Mouse (Mus musculus) thymus, postnatal 4 days (tissue): ENCODE data around the gene C8g.

ENCODE experiments used
- DNase-seq: peaks from one replicate; pipeline ENCODE4 v3.0.0; 2021

C8g gene

DNA sequence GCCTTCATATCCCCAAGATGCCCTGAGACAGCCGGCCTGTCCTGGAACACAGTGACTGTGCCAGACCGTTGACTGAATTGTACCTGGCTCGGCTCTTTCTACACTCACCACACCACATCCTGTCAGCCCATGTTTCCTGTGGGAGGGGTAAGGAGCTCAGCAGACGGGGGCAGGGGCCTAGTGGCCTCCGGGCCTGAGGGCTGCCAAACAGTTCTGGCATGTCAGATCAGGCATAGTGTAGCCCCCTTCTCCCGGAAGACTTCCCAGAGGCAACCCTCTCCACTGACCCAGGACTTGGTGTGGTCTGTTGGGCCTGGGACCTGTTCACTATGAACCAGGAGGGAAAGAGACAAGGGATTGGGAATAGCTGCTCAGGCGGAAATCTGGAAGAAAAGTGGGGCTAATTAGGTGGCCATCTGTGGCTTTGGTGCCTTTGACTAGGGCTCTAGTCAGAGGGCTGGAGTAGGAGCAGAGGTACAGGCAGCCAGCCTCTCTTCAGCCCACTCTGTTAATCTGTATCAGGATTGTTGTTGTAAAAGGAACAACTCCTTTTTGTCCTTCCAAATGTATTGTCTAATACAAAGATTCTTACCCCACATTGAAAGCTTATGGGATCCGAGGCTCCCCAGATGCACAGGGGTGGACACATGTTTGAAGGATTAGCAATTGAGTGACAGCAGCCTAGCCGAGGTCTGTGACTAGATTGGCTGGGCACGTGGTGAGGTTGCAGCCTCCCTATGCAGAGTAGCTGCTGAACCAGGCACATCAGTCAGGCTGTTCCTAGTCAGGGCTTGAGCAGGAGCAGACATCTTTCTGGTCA lies 35.5 kb downstream of the C8g start:
- peak; percentile 78 for DNase-seq

DNA sequence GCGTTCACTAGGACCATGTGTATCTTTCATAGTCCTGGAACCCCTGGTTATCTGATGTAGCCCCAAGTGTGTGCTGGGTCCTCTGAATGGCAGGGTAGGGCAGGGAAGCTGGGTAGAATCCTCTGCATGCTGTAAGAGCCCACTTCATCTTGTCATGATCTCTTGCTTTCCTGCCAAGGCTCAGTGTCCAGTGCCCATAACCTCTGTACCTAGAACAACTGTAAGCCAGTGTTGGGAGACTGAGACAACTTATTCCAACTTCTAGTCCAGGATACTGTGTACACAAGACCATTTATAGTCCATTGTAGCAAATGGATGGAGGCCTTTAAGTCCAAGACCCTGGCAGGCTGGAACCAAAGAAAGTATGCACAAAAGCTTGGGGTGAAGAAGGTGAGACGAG lies 36.3 kb downstream of the C8g start:
- DNase-seq = no peak

DNA sequence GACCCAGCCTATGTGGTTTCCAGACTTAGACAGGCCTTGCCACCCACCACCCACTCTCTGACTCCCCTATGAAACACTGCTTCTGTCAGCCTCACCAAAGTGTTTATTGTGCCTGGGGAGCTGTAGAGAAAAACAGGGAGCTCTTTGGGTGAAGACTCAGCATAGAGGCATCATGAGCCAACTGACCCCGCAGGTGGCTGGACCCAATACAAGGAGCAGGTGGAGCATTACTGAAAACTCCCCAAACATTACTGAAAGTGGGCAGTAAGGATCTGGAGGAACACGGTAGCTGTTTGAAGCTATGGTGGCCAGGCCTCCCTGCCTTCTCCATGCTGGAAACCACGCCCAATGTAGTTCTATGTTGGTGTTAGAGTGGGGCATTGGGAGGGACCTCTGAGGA lies 37.9 kb downstream of the C8g start:
- DNase-seq = no peak

DNA sequence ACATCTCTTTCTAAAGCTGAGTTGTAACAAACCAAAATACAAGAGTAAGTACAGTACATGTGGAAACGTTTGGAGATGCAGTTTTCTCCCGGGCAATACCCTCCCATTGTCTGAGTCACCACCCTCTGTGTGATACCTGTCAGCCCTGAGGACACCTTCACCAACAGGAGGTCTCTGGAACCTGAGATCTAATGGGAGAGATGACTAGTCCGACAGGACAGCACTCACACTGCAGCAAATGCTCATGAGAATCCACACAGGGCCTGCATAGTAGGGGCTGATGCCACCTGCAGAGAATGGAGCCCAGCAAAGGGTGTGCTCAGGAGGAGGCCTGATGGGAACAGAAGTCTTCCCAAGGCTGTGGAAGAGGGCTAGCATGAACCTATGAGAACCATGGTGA lies 40.1 kb downstream of the C8g start:
- DNase-seq = no peak

DNA sequence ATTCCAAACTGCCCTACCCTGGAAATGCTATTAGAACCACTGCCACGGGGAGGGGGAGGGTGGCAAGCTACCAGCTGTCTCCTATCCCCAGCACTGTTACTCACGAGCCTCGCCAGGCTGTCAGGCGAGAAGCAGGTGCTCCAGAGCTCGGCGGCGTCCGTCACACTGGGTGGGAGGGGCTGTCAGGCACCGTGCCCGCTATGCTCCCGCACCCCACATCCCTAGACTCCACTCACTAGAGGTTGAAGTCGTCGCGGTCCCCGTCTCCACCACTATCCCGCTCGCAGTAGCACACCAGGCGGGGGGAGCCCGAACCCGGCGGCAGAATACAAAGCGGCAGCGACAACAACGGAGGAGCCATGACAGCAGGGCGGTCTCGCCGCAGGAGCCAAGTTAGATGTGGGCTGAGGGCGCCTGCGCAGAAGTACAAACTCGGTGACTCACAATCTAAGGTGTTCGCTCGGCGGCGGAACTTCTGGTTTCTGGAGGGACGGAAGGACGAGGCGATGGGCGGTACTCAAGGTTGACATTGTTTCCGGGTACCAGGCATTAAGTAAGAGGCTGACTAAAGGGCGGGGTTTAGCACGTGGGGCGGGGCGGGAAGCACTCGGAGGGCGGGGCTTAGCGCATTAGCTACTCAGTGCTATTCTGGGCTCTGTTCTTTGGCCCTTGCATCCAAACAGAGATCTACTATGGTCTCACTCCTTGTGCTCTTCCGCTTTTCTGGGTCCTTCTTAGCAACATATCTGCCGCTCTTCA lies 40.8 kb downstream of the C8g start, which contains the start of gene Paxx:
TSS of gene Paxx (minus strand) at position 544 of the 759 bp plus-strand sequence.
- DNase-seq = peak; percentile 95

DNA sequence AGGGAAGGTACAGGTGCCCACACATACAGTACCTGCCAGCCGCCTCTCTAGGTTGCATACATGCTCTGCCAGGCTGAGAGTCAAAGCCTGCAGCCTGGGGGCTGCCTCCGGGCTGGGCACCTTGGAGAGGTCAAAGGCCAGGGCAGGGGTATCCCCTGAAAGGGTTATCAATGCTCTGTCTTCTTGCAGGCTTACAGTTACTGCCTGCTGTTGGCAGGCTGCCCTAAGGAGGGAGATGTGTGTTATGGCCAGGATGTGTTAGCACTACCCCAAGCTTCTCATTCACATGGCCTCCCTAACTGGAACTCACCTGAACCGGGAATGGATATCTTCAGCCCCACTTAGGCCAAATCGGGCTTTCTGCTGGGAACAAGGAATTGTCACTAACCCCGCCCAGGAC lies 41.4 kb downstream of the C8g start:
- DNase-seq = peak; percentile 44

DNA sequence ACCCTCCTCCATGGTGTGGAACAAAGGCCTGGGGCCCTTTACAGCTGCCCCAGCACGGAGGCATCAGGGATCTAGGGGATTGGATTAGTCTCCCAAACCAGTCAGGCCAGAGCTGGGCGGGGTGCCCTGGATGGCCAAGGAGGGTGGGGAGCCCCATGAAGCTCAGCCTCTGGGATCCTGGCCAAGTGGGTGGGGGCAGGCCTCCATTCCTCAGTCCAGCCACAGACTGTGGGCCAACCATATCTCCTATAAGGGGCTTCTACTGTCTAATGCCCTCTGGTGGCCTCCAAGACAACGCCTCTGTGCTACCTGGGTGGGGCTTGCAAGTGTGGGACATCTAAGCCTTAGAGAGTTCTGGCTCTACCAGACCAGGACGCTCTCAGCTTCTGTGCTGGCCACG lies 42.6 kb downstream of the C8g start:
- DNase-seq = no peak

DNA sequence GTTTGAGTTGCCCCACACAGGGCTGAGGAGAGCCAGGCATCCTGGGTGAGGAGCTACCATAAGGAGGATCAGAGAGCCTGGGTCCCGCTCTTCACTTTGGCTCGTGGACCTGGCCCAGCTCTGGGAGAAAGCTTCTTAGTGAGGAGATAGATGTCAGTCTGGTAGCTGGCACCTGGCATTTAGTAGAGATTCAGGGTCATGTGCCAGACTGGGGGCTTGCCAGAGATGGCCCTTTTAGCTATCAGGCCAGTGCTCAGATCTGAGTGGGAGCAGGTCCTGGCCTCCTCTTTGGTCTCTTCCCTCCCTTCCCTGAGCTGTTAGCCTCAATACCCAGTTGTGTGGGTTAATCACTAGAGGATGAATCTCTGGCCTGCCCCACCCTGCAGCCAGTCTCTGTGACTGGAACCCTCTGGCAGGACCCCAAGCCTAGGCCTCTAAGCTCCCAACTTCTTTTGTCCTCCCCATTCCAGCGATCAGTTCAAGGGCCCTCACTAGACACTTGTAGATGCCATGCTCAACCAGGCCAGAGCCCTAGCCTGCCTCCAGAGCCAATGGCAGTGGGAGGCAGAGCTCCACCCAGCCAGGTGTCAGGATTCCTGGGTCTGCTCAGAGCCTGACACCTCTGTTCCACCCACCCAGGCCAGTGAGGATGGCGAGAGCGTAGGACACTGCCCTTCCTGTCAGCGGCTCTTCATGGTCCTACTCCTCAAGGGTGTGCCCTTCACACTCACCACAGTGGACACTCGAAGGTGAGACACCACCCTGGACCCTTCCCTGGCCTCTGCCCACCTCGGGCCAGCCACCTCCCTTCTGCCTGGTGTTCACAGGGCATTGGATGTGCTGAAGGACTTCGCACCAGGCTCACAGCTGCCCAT lies 44.3 kb downstream of the C8g start:
- no peak for DNase-seq

DNA sequence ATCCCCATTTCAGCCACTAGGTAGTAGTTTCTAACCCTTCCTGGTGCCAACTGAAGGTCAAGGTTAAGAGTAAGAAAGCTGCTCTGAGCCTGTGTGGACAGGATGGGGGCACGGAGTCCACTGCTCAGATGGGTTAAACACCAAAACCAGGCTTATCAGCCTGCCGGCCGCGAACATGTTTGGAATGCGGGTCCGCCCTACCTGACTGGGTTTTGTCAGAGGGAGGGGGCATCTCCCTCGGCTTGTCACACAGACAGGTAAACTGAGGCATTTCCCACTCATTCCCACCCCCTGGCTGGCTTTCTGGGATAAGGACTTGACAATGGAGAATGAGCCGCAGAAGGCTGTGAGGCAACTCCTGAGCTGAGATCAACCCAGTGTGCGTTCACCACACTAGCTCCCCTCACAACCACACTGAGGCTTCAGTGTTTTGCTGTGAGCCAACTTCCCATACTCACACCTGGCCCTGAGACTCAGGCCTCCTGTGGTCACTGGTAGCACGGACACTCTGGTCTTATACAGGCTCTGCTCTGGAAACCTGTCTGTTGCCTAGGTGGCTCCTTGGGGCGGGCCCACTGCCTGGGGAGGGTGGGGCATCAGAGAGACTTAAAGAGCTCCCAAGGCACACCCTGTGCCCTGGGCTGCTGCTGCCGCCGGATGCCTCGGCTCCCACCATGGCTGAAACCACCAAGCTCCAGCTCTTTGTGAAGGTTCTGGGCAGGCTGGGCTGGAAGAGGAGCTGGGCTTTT lies 45.1 kb downstream of the C8g start, which contains the start of gene Clic3:
TSS of gene Clic3 (plus strand) at position 634 of the 749 bp plus-strand sequence.
- no peak for DNase-seq

DNA sequence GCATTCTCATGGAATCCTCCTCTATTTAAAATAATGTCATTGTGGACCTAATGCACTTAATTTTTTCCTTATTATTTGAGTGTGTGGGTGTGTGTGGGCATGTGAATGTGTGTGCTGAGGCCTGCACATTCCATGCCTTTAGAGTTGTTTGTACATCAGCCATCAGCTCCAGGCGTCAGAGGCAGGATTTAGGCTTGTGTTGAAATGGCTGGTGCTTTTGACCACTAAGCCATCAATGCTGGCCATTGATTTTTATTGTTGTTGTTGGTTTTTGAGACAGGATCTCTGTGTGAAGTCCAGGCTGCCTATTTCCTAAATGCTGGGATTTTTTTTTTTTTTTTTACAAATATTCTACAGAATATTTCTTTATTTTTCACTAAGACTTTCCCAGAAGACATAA lies 48.6 kb downstream of the C8g start:
- no peak for DNase-seq

DNA sequence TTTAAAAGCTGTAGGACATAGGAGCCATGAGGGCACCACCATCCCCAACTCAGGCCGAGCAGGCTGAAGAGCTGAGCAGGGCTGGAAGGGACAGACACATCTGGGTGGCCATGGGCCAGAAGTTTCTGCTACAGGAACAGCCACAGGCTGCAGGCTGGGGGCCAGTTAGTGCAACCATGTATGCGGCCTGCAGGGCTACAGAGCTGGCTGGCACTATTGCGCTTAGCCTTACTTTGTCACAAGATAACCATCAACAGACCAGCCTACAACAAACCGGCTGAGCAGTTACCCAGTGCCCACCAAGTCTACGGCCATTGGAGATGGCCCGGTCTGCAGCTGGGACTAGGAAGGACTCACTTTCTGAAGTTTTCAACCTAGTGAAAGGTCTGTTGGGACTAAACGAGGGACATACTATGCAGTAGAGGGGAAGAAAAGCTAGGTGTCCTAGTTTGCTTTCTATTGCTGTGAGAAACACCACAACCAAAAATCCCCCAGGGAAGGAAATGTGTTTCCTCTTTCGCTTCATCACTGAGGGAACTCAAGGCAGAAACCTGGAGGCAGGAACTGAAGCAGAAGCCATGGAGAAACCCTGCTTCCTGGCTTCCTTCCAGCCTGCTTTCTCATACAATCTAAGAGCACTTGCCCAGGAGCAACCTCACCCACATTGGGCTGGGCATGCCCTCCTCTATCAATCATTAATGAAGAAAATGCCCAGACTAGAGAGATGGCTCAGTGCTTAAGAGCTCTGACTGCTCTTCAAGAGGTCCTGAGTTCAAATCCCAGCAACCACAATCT lies 50.5 kb downstream of the C8g start:
- DNase-seq = no peak
